Mouse (Mus musculus): ENCODE data around the gene Hdgfl3.

The Hdgfl3 gene

GRCm38 (mm10) chr7:81899361-81899760, 34.9 kb downstream of the Hdgfl3 start:
- no peak for DNase-seq (ENCODE audit: low spot score in 2 of 2)

GRCm38 (mm10) chr7:81885128-81885527, 49.1 kb downstream of the Hdgfl3 start:
- DNase-seq (ENCODE audit: low spot score in 2 of 2): no peak

- no peak for DNase-seq (ENCODE audit: low spot score in 2 of 2)
Observed at GRCm38 (mm10) chr7:81881600-81881999, 52.7 kb downstream of the Hdgfl3 start.

DNA sequence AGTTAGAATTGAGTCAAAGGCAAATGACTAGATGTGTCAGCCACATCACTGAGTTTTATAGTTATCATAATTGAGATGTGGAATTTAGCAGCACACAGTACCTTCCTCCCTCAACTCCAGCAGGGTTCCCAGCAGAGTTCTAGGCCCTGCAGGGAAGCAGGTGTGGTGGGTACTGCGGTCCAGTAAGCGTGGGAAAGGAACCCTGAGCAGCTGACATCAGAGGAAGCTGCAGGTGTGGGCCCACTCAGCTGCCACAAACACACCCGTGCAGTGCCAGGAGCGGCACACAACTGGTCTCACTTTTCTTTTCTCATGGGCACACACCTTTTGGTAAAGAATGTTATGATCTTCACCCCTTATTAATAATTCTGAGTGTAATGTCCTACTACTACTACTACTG, 53.5 kb downstream of the Hdgfl3 start:
- DNase-seq (ENCODE audit: low spot score in 2 of 2): peak; percentile 62 to 73

GRCm38 (mm10) chr7:81880286-81880685, 54.0 kb downstream of the Hdgfl3 start:
- DNase-seq (ENCODE audit: low spot score in 2 of 2): no peak

- no peak for DNase-seq (ENCODE audit: low spot score in 2 of 2)
Observed at GRCm38 (mm10) chr7:81875372-81875771, 58.9 kb downstream of the Hdgfl3 start.

DNA sequence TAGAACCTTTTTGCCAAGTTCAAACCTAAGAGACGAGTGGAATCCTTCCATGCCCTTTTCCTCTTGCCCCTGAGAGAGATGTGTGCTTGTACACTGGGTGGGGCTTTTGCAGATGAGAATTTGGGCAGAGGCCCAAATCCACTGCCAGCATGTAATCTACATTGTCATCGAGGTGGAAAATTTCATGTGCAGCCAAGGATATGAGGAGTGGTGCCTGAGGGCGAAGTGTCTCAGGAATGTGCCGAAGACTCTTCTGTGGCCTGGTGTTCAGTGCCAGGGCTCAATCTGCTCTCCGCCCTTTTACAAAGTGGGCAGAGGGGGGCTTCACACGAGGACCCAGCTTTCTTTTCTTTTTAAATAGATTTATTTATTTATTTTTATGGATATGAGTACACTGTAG, 59.6 kb downstream of the Hdgfl3 start:
- DNase-seq (ENCODE audit: low spot score in 2 of 2): no peak

GRCm38 (mm10) chr7:81873807-81874206, 60.5 kb downstream of the Hdgfl3 start:
- no peak for DNase-seq (ENCODE audit: low spot score in 2 of 2)

GRCm38 (mm10) chr7:81872493-81873013, 61.7 kb downstream of the Hdgfl3 start:
- no peak for DNase-seq (ENCODE audit: low spot score in 2 of 2)

DNA sequence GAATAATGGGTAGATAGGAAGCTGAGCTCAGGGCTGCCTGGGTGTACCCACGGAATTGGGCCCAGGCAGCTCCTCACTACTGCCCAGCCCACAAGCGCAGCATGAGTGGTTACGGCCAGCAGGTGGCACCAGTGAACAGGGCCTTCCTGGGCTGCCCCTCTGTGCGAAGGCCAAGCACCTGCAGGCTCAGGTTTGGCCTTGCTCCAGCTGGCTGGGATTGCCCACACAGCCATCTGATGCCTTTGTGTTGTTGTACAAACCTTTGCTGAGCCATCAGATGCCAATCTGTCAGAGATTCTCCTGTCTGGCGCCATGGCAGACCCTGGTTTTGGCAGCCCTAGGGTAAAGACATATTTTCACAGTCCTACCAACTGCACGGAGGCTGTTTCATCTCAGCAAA, 66.1 kb downstream of the Hdgfl3 start:
- peak; percentile 61 to 77 for DNase-seq (ENCODE audit: low spot score in 2 of 2)

DNA sequence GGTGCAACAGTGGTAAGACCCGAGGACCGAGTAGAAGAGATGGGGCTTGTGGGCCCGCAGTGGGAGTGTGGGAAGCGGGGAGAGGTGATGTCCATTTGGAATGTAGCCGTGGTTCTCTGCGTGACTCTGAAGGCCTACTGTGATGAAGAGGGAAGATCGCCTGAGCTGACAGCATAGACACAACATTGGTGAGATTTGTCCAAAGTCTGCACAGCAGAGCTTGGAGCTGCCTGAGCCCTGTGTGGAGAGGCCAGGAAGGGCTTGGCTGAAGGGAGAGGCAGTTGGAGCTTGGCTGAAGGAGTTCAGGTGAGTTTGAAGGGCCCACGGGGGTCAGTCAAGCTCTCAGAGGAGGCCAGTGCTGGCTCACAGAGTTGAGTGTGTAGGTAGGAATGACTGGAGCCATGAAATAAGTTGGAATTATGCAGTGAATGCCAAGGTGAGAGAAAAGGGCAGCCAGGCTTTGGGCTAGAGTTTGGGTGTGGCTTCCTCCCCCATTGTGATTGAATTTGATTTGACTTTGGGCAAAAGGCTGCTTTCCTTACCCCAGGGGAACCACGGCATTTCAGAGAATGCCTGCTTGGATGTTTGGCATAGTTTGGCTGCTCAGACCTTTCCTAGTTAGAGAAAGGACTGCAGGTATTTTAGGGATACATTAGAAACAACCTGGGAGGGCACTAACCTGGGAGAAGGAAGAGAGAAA, 66.9 kb downstream of the Hdgfl3 start:
- no peak for DNase-seq (ENCODE audit: low spot score in 2 of 2)

DNA sequence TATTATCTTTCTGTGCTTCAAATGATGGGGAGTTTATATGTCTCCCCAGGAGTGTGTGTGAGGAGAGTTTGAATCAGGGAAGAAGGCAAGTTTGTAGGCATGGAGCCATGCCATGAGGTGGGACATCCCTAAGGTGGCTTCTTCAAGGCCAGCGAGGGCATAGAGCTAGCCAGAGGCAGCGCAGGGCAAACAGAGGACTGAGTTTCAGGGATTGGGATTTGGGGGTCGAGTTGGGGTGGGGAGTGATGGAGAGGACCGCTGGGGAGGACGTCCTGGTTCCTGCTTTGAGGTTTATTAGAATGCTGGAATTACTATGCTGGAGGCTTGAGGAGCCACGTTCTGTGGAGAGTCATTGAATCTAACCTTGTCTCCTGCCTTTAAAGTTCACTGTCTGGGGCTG, 68.3 kb downstream of the Hdgfl3 start:
- no peak for DNase-seq (ENCODE audit: low spot score in 2 of 2)

GRCm38 (mm10) chr7:81864552-81864951, 69.7 kb downstream of the Hdgfl3 start:
- no peak for DNase-seq (ENCODE audit: low spot score in 2 of 2)

DNA sequence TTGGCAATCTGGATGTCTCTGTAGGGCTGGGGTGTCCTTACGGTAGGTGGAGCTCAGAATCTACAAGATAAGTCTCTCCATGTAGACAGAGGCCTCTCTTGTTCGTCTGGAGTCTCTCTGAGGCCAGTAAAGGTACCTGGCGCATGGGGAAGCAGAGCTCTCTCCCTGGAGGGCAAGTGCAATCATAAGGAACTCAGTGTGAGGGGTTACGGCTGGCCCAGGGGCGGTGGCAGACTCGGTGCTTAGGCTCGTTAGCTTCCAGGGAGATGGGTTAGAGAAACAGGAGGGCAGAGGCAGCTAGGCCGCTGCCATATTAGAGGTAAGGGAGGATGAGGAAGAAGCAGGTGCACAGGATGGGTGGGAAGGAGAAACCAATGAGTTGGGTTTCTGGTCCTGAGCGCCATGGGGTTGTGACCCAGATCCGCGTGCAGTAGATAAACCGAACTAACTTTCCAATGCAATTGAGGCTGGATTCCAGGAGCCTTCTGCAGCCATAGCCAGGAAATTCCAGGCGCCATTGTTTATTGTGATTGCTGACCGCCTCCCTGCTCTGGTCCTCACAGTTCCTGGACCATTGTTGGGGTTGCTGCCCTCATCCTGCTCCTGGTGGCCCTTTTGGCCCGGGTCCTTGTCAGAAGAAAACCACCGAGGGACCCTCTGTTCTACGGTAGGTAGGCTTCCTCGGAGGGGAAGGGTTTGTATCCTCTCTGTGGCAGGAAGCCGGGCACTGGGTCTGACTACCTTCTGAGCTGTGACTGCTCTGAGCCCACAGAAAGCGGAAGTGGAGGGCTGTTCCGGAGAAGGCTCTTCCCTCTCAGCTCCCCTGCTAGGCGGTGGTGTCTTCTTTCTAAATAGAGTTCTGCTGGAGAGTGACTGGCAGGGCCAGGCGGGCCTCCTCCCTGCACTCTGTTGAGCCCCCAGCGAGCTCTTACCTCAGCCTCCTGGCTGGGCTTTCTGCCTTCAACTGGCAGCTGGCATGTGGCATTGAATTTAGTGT, 71.4 kb downstream of the Hdgfl3 start:
- DNase-seq (ENCODE audit: low spot score in 2 of 2): peak; percentile 84 to 86

DNA sequence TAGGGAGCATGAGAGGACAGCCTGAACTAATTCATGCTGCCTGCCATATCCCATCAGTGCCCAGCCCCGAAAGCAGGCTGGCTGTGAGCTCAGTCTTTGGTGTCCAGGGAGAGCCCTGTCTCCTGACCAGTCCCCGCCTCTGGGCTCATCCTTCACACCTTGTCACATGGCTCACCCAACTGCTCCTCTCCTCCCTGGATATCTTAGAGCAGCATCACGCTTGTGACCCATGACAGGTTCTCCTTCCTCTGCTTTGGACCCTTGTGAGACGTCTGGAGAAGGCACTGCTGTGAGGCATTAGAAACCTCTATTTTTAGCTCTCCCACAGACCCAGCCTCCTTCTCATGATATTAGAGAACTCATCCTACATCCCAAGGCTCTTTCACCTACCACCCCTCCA, 72.4 kb downstream of the Hdgfl3 start:
- no peak for DNase-seq (ENCODE audit: low spot score in 2 of 2)

DNA sequence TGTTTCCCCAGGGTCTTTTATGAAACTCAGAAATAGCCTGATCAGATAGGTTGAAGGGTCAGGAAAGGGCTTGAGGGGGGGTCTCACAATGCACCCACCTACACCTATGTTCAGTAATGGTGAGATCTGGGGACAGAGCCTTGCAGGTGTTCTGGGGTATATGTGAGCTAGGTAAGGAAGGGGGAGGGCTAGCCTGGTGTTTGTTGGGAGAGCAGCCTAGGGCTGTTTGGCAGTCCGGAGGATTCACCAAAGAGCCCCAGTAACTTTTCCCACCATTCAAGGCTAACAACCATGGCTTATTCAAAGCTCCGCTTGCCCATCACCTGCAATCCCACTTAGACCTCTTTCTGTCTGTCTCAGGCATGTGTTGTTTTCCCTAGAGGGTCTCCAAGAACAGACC, 72.8 kb downstream of the Hdgfl3 start:
- DNase-seq (ENCODE audit: low spot score in 2 of 2): no peak

- peak; percentile 62 to 67 for DNase-seq (ENCODE audit: low spot score in 2 of 2)
Observed at GRCm38 (mm10) chr7:81860996-81861395, 73.3 kb downstream of the Hdgfl3 start.

GRCm38 (mm10) chr7:81860071-81860470, 74.2 kb downstream of the Hdgfl3 start:
- DNase-seq (ENCODE audit: low spot score in 2 of 2): peak in 1 of 2 experiments; percentile 34

GRCm38 (mm10) chr7:81858968-81859721, 75.1 kb downstream of the Hdgfl3 start, which contains the start of gene Tm6sf1:
TSS of gene Tm6sf1 (plus strand) at chr7:81859001.
- peak in 1 of 2 experiments; percentile 50 for DNase-seq (ENCODE audit: low spot score in 2 of 2)

GRCm38 (mm10) chr7:81858236-81858635, 76.0 kb downstream of the Hdgfl3 start:
- no peak for DNase-seq (ENCODE audit: low spot score in 2 of 2)

DNA sequence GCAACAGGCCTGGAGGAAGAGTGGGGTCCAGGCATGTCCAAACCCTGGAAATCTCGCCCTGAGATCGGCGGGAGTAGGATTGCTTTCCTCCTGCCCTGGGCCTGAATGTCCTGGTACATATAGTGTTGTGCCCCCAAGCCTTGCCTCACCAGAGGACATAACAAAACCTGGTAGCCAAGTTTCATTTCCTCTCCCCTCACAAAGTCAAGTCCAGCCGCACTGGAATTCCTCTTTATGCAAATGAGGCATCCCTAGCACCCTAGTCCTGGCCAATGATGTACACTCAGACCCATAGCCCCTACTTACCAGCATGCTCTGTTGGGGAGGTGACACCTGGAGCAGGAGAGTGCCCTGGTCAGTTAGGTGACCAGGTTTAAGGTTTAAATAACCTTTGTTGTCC, 78.1 kb downstream of the Hdgfl3 start:
- no peak for DNase-seq (ENCODE audit: low spot score in 2 of 2)

DNA sequence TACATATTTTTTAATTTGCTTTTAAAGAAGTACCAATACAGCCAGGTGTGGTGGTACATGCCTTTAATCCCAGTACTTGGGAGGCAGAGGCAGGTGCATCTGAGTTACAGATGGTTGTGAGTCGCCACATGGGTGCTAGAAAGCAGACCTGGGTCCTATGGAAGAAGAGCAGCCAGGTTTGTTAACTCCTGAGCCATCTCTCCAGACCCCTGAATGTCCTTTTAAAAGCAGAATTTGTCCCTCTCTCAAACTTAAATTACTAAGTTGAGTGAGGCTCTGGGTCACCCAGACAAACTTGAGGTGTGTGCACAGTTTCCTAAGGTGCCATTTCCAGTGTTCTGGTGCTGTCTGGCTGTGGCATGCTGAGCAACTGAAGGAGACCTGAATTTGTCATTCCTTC, 78.6 kb downstream of the Hdgfl3 start, which contains the start of gene Gm10160:
Gene Gm10160, minus strand, starts transcription at position 101 of the 400 bp plus-strand sequence.
- no peak for DNase-seq (ENCODE audit: low spot score in 2 of 2)
